Mouse (Mus musculus) gastrocnemius, postnatal 36 days (tissue): ENCODE data around the gene Arfip1. TPM values are rescaled to one million over a fixed set of nuclear protein-coding genes. Genes with fewer than 3 reads are reported as not detected.

Experiments used
- DNase-seq, 2 experiments: peaks; one replicate each; pipeline ENCODE4 v3.0.0; 2022
- intact Hi-C: fragments of 180-260 bp; cut with DNase I; formaldehyde crosslinking; loops from one replicate; pipeline ENCODE4 v1.15.1; 2025
- long read RNA-seq, 2 experiments: library from polyadenylated mRNA; stranded (forward); transcript quantifications; one replicate each; pipeline ENCODE4 v2.0.0; 2021
- total RNA-seq, 2 experiments: library from RNA; stranded (reverse); gene quantifications; 2 replicates each; pipeline ENCODE4 v1.2.3; 2021

Arfip1 gene
- 1 to 10 TPM; 8.1 to 9.7 TPM for total RNA-seq
- long read RNA-seq, experiment 1, partial matches to known transcripts: 0 of 4 reads
- long read RNA-seq, experiment 1, other reads (novel, unspliced or antisense): 3 of 4 reads
- long read RNA-seq, experiment 2, partial matches to known transcripts: 0 of 7 reads
- long read RNA-seq, experiment 2, other reads (novel, unspliced or antisense): 3 of 7 reads

GRCm38 (mm10) chr3:84582023-84582912, at the start of gene Arfip1:
Arfip1 (minus strand) TSS chr3:84582625.
- intact Hi-C loops: no loop called here
- peak; percentile 97 to 98 for DNase-seq

- DNase-seq: no peak
- intact Hi-C loops: no loop called here
Observed at GRCm38 (mm10) chr3:84631586-84631985, 49.2 kb upstream of the Arfip1 start.

GRCm38 (mm10) chr3:84622026-84622425, 39.6 kb upstream of the Arfip1 start:
- no peak for DNase-seq
- intact Hi-C loops: no loop called here

GRCm38 (mm10) chr3:84619725-84620124, 37.3 kb upstream of the Arfip1 start:
- intact Hi-C loops: loop anchor here (5.0 kb wide), 2 partner anchors 68 to 288 kb away; no protein-coding TSS in a partner anchor
- no peak for DNase-seq

- intact Hi-C loops: loop anchor here (5.0 kb wide), 2 partner anchors 68 to 288 kb away; no protein-coding TSS in a partner anchor
- no peak for DNase-seq
Observed at GRCm38 (mm10) chr3:84619056-84619455, 36.6 kb upstream of the Arfip1 start.

- DNase-seq: no peak
- intact Hi-C loops: loop anchor here (5.0 kb wide), 2 partner anchors 69 to 289 kb away; no protein-coding TSS in a partner anchor
Observed at GRCm38 (mm10) chr3:84618627-84619026, 36.2 kb upstream of the Arfip1 start.

GRCm38 (mm10) chr3:84615856-84616225, 33.4 kb upstream of the Arfip1 start:
- intact Hi-C loops: loop anchor here (2.0 to 5.0 kb wide), 3 partner anchors 71 to 291 kb away; no protein-coding TSS in a partner anchor
- no peak for DNase-seq

- no peak for DNase-seq
- intact Hi-C loops: loop anchor here (2.0 to 5.0 kb wide), 3 partner anchors 72 to 292 kb away; no protein-coding TSS in a partner anchor
Observed at GRCm38 (mm10) chr3:84615050-84615855, 32.8 kb upstream of the Arfip1 start.

GRCm38 (mm10) chr3:84610183-84610710, 27.8 kb upstream of the Arfip1 start:
- no peak for DNase-seq
- intact Hi-C loops: no loop called here

GRCm38 (mm10) chr3:84603212-84603611, 20.8 kb upstream of the Arfip1 start:
- intact Hi-C loops: no loop called here
- no peak for DNase-seq

GRCm38 (mm10) chr3:84602759-84603158, 20.3 kb upstream of the Arfip1 start:
- intact Hi-C loops: no loop called here
- no peak for DNase-seq

GRCm38 (mm10) chr3:84601870-84602495, 19.6 kb upstream of the Arfip1 start:
- intact Hi-C loops: no loop called here
- no peak for DNase-seq

- intact Hi-C loops: no loop called here
- no peak for DNase-seq
Observed at GRCm38 (mm10) chr3:84598756-84599155, 16.3 kb upstream of the Arfip1 start.

GRCm38 (mm10) chr3:84597996-84598734, 15.7 kb upstream of the Arfip1 start:
- intact Hi-C loops: no loop called here
- DNase-seq: no peak

GRCm38 (mm10) chr3:84595677-84596234, 13.3 kb upstream of the Arfip1 start:
- DNase-seq: no peak
- intact Hi-C loops: no loop called here

- DNase-seq: no peak
- intact Hi-C loops: no loop called here
Observed at GRCm38 (mm10) chr3:84594894-84595676, 12.7 kb upstream of the Arfip1 start.

- intact Hi-C loops: no loop called here
Observed at GRCm38 (mm10) chr3:84593274-84593673, 10.8 kb upstream of the Arfip1 start, which contains the start of gene Tigd4. Tigd4 (plus strand) TSS chr3:84593574.

GRCm38 (mm10) chr3:84586736-84587135, 4.3 kb upstream of the Arfip1 start:
- intact Hi-C loops: no loop called here
- DNase-seq: no peak

More at GRCm38 (mm10) chr3:84593274-84593673, 10.8 kb upstream of the Arfip1 start, which contains the start of gene Tigd4:
- no peak for DNase-seq
